Mouse (Mus musculus): Measurements from ENCODE around the gene Ltbp2.

Ltbp2 gene

GRCm38 (mm10) chr12:84762532-84762931, 113.8 kb downstream of the Ltbp2 start:
- no peak for DNase-seq (ENCODE audit: low read depth, low spot score)

DNA sequence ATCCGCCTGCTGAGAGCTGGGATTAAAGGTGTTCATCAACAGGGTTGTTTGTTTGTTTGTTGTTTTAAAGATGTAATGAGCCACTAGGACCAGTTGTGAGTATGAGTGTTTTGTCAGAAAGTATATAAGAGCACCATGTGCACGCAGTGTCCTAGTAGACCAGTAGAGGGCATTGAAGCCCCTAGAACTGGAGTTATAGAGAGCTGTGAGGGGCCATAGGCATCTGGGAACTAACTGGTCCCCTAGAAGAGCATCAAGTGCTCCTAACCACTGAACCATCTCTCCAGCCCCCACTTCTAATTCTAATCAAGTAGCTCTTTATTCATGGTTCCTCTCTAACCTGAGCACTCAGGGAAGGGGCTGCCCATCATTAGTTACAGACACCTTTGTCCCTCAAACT, 117.3 kb downstream of the Ltbp2 start:
- DNase-seq (ENCODE audit: low read depth, low spot score) = no peak

DNA sequence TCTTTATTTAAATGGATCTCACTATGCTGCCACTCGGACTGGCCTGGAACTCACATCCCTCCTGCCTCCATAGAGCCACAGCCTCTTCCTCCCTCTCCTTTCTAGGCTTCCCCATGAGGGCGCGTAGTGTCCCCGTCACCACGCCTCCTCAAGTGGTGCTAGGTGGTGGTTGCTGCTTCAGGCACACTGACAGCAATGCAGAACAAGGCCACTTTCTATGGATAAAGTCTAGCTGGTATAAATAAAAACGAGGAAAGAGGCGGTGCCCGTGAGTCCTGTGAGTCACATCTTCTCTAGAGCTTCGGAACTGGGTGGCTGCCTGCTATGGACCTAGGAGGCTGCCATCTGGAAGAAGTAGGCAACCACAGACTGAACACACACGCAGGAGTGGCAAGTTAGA, 120.3 kb downstream of the Ltbp2 start:
- no peak for DNase-seq (ENCODE audit: low read depth, low spot score)

DNA sequence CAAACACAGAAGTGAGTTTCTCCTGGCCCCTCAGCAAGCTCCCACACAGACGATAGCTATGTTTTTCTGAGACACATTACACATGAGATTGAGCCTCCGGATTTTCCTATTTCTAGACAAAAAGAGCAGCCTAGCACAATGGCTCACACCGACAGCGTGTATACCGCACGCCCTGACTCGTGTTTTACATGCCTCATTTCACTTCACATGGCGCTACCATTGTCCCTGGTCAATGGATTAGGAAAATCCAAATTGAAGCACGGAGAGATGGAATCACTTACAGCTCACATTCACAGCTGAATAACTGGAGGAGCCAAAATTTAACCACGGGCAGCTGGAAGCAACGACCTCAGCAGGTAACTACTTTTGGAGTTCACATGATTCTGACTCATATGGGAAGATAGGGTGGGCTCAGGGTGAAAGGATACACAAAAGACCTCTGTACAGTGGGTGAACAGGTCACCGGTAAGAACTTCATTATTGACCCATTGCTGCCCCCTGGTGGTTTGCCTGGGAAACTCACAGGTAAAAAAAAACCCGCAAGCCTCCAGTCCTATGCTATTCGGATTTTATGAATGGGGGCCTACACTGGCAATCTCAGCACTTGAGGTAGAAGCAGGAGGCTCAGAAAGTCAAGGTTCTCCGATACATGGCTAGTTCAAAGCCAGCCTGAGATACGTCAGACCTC, 121.2 kb downstream of the Ltbp2 start:
- DNase-seq (ENCODE audit: low read depth, low spot score) = no peak

DNA sequence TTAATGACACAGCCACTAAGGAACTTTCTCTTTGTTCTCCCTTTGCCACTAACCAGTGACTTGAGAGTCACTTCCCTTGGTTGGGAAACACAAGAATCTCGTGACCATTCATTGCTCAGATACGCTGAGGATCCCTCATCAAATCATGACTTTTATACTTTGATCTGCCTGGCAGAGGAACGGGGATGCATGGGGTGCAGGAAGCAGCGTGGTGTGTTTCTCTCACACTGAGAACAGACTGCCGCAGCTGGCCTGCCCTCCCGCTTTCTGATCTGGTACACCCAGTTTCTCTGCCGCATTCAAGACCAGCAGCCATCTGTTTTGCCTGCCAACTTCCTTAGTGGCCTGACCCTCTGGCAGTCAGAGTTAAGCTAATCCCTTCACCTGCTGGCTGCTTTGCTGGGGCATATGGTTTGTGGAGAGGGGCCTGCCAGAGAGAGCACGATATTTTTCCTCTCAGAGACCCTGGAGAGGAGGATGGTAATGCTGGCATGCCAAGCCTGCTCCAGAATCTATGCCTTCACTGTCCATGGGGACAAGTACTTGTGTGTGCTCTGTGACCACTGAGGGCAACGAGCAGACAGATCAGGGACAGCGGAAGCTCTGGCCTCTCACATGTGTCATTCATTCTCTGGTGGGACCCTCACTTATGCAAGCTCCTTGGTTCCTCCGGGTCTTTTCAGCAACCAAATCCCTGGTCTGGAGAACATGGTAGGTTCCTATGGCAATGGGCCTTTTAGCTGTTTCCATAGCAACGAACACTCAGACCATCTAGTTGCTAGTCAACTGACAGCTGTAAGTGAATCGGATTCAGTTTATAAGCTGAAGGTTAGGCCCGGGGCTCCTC, 124.0 kb downstream of the Ltbp2 start:
- no peak for DNase-seq (ENCODE audit: low read depth, low spot score)

DNA sequence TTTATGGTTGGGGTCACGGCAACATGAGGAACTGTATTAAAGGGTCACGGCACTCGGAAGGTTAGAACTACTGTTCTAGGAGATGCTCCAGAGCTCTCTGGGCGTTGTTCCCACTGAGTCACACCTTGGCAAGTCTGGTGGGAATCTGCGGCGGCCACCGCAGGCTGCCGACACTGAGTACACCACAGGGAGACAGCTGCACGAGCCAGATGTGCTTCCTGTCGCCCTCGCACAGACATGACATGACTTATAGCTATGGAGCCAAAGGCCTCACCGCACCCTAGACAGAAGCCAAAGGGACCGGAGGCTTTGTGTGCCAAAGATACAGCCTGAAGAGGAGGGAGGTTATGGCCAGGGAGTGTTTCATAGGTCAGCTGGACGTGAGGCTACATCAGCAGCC, 125.7 kb downstream of the Ltbp2 start:
- DNase-seq (ENCODE audit: low read depth, low spot score) = no peak

DNA sequence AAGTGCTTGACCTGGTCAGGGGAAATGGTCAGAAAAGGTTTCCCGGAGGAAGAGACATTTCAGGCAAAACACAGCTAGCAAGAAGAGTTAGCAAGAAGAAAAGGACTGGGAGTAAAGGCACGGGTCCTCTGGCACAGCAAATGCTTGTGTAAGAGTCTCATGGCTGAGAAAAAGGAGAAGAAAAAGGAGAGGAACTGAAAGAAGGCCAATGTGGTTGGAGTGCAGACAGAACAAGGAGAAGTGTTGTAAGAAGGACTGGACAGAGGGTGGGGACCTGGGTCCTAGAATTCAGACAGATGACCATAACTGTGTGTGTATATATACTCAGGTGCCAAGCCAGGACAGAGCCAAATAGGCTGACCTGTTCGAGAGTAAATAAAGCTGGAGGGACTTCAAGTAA, 128.2 kb downstream of the Ltbp2 start:
- no peak for DNase-seq (ENCODE audit: low read depth, low spot score)

- DNase-seq (ENCODE audit: low read depth, low spot score) = no peak
Observed at GRCm38 (mm10) chr12:84745700-84746099, 130.6 kb downstream of the Ltbp2 start.

GRCm38 (mm10) chr12:84743496-84743895, 132.8 kb downstream of the Ltbp2 start:
- no peak for DNase-seq (ENCODE audit: low read depth, low spot score)

- DNase-seq (ENCODE audit: low read depth, low spot score) = no peak
Observed at GRCm38 (mm10) chr12:84733366-84733765, 143.0 kb downstream of the Ltbp2 start.
